Mouse (Mus musculus): ENCODE measurements around the gene Zfp65.
A peak's percentile ranks its signal among the peaks of the same experiment; 100 is the strongest.
"Not testable (repeated sequence)": the region's sequence is repeated elsewhere in the genome, so short reads cannot be mapped to it uniquely, and the experiment has no call there.

DNA sequence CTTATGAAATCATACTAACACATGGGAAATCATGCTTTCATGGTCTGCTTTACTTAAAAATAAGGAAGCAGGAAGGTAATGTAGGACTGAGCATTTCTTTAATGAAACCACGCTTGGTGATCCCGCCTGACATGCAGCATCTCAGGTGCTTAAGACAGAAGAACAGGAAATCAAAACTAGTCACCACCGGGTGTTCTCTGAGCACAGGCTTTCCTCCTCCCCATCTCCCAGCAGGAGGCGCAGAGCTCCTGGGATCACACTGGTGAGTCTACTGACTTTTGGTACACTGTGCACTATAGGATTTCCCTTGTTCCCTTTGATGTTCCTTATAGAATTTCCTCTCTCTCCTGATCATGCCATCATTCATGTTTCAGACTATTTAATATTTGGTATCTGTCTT lies 468 bp upstream of the Zfp65 start:
- peak; percentile 72 for TF ChIP-seq CTCF (IDR thresholded peaks at IDR 0.05; ENCODE audit: low read depth)
- not testable (repeated sequence) for TF ChIP-seq EP300 (optimal IDR thresholded peaks at IDR 0.05)

Measured in stomach, postnatal 0 days (tissue).